Mouse (Mus musculus) thymus, adult 2 months (tissue): ENCODE measurements around the gene Kri1. TPM values are rescaled to one million over a fixed set of nuclear protein-coding genes. Genes with fewer than 3 reads are reported as not detected.
"Not testable (repeated sequence)": the region's sequence is repeated elsewhere in the genome, so short reads cannot be mapped to it uniquely, and the experiment has no call there.

Experiments used
- DNase-seq: peaks from one replicate; pipeline ENCODE4 v3.0.0; 2021
- H3K27ac ChIP-seq: fragments of 200-500 bp; 2 replicates; pipeline ENCODE4 v1.5.1; 2012; ENCODE audit warnings: low read length, control low read depth; ENCODE audit not compliant: control insufficient read depth, insufficient read depth
- H3K27me3 ChIP-seq: fragments of 200-500 bp; 2 replicates; pipeline ENCODE4 v1.6.1; 2012; ENCODE audit warnings: mild to moderate bottlenecking, low read length, moderate library complexity, mixed read lengths; ENCODE audit not compliant: control insufficient read depth, insufficient read depth
- H3K36me3 ChIP-seq: fragments of 200-500 bp; 2 replicates; pipeline ENCODE4 v1.6.1; 2012; ENCODE audit warnings: mild to moderate bottlenecking, low read length, moderate library complexity; ENCODE audit not compliant: control insufficient read depth, insufficient read depth
- H3K4me1 ChIP-seq: fragments of 200-500 bp; replicated peaks from 2 replicates; pipeline ENCODE4 v1.6.1; 2012; ENCODE audit warnings: low read length; ENCODE audit not compliant: control insufficient read depth, insufficient read depth
- H3K4me3 ChIP-seq: fragments of 200-500 bp; 2 replicates; pipeline ENCODE4 v1.5.1; 2012; ENCODE audit warnings: mild to moderate bottlenecking, low read length, control low read depth, moderate library complexity; ENCODE audit not compliant: control insufficient read depth, insufficient read depth
- CTCF ChIP-seq: fragments of 200-500 bp; IDR thresholded peaks from 2 replicates; pipeline ENCODE4 v1.5.1; 2012; ENCODE audit warnings: mild to moderate bottlenecking, control low read depth, low read length, moderate library complexity, borderline replicate concordance; ENCODE audit not compliant: control insufficient read depth, poor library complexity, insufficient read depth; ENCODE audit errors: extremely low read depth
- POLR2A ChIP-seq: fragments of 200-500 bp; IDR thresholded peaks from 2 replicates; pipeline ENCODE4 v1.6.1; 2012; ENCODE audit warnings: mild to moderate bottlenecking, low read length, control low read depth, moderate library complexity; ENCODE audit not compliant: control insufficient read depth, poor library complexity, insufficient read depth; ENCODE audit errors: extremely low read depth
- WGBS: fragments of 180-500 bp; shearing (Covaris S2); methylation state at CpG from one replicate; pipeline ENCODE4 v1.1.7; 2018; 5-methylcytosine and 5-hydroxymethylcytosine counted together
- polyA plus RNA-seq: library from polyadenylated mRNA; depleted of rRNA; stranded (reverse); fragments of >200 nt; gene quantifications from 2 replicates; pipeline ENCODE4 v1.2.3, GENCODE M21; 2012

Gene Kri1
- polyA plus RNA-seq, 1 experiment, result 56.5 TPM

DNA sequence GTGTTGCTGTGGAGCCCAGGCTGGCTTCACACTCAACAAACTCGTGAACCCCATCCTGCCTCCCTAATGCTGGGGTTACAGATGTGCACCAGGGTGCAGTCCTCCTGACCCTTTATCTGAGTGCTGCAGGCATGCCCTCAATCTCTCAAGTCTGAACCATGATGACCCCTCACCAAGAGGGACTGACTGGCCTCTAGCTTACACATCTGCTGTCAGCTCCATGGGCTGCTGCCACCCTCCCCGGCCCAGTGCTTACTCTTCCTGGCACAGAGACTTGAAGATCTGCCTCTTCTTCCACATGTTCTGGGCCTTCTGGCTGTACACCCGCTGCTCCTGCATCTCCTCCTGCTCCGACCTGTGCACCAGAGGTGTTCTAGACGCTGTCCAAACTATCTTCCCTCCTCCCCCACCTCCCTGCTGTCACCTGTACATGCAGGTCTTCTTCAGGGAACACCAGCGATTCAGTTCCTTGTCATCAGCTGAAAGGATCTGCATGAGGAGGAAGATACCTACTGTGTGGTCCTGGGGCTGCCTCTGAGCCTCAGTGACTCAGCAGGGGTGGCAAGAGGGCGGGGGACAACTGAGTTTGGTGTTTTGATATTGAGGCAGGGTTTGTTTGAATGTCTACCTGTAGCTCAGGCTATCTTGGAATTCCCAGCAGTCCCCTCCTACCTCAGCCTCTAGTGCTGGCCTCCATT, 12.6 kb downstream of the Kri1 start:
- DNase-seq, result no peak
- Histone ChIP-seq H3K4me3 (no peak overlapping the region), H3K27ac (no peak overlapping the region), H3K4me1 (no peaks in the 10 kb centered on the region), H3K36me3 (peaks cover 78% of the 10 kb centered on the region), H3K27me3 (no peaks in the 10 kb centered on the region)
- no peak for TF ChIP-seq POLR2A
- TF ChIP-seq CTCF, result no peak
- WGBS, result 86% methylated on average over 7 of the region's 7 CpGs

GRCm38 (mm10) chr9:21274336-21274735, 13.4 kb downstream of the Kri1 start:
- no peak for DNase-seq
- 98% methylated on average over 3 of the region's 3 CpGs for WGBS
- Histone ChIP-seq H3K27me3 (no peaks in the 10 kb centered on the region), H3K4me3 (no peak overlapping the region), H3K27ac (no peak overlapping the region), H3K4me1 (no peaks in the 10 kb centered on the region), H3K36me3 (peaks cover 73% of the 10 kb centered on the region)
- TF ChIP-seq POLR2A (no peak), CTCF (no peak)

- H3K36me3 ChIP-seq, result peaks cover 74% of the 10 kb centered on the region
- no peak overlapping the region for H3K27ac ChIP-seq
- H3K4me1 ChIP-seq, result no peaks in the 10 kb centered on the region
- TF ChIP-seq POLR2A (no peak), CTCF (no peak)
- DNase-seq, result no peak
- H3K27me3 ChIP-seq, result no peaks in the 10 kb centered on the region
- 93% methylated on average over 7 of the region's 7 CpGs for WGBS
- H3K4me3 ChIP-seq, result no peak overlapping the region
These were observed 14.1 kb downstream of the Kri1 start for GRCm38 (mm10) chr9:21273520-21274228.

- no peak for TF ChIP-seq CTCF
- TF ChIP-seq POLR2A, result no peak
- no peaks in the 10 kb centered on the region for H3K4me1 ChIP-seq
- H3K27ac ChIP-seq, result no peak overlapping the region
- no peak overlapping the region for H3K4me3 ChIP-seq
- no peaks in the 10 kb centered on the region for H3K27me3 ChIP-seq
- H3K36me3 ChIP-seq, result peaks cover 78% of the 10 kb centered on the region
- DNase-seq, result no peak
- 94% methylated on average over 8 of the region's 8 CpGs for WGBS
These were observed 14.7 kb downstream of the Kri1 start for GRCm38 (mm10) chr9:21273094-21273493.

- WGBS, result 97% methylated on average over 9 of the region's 9 CpGs
- H3K4me1 ChIP-seq, result no peaks in the 10 kb centered on the region
- H3K27ac ChIP-seq, result no peak overlapping the region
These were observed 15.4 kb downstream of the Kri1 start for GRCm38 (mm10) chr9:21272391-21272790.

GRCm38 (mm10) chr9:21269590-21269989, 18.2 kb downstream of the Kri1 start:
- 74% methylated on average over 5 of the region's 5 CpGs for WGBS
- peaks cover 18% of the 10 kb centered on the region for H3K4me1 ChIP-seq
- H3K36me3 ChIP-seq, result peaks cover 56% of the 10 kb centered on the region

More at GRCm38 (mm10) chr9:21272391-21272790, 15.4 kb downstream of the Kri1 start:
- TF ChIP-seq CTCF, result no peak
- no peak for TF ChIP-seq POLR2A
- no peak overlapping the region for H3K4me3 ChIP-seq
- H3K27me3 ChIP-seq, result no peaks in the 10 kb centered on the region
- no peak for DNase-seq
- peaks cover 73% of the 10 kb centered on the region for H3K36me3 ChIP-seq

More at GRCm38 (mm10) chr9:21269590-21269989, 18.2 kb downstream of the Kri1 start:
- not testable (repeated sequence) for H3K27ac ChIP-seq, H3K27me3 ChIP-seq, H3K4me3 ChIP-seq, DNase-seq
